Mouse (Mus musculus) brain, adult 10 weeks (tissue): ENCODE measurements around the gene Donson. TPM values are rescaled to one million over a fixed set of nuclear protein-coding genes. Genes with fewer than 3 reads are reported as not detected.

Source experiments
- polyA plus RNA-seq: library from polyadenylated mRNA; stranded (reverse); fragments of 350-450 nt; fragmentation: Illumina TruSeq; extraction: RNeasy Lipid Tissue Mini Kit (QIAGEN cat#74804); gene quantifications from one replicate; pipeline ENCODE4 v1.2.3, GENCODE M21; 2015; ENCODE audit warnings: low read depth, low replicate concordance

The Donson gene
- polyA plus RNA-seq, result 19.8 TPM

GRCm38 (mm10) chr16:91688619-91689334 lies at the start of gene Donson:
Gene Donson (minus strand): TSS chr16:91688770.

GRCm38 (mm10) chr16:91729066-91729482 lies 40.5 kb upstream of the Donson start, which contains the start of gene Itsn1:
Gene Itsn1 (plus strand): TSS chr16:91729281.

DNA sequence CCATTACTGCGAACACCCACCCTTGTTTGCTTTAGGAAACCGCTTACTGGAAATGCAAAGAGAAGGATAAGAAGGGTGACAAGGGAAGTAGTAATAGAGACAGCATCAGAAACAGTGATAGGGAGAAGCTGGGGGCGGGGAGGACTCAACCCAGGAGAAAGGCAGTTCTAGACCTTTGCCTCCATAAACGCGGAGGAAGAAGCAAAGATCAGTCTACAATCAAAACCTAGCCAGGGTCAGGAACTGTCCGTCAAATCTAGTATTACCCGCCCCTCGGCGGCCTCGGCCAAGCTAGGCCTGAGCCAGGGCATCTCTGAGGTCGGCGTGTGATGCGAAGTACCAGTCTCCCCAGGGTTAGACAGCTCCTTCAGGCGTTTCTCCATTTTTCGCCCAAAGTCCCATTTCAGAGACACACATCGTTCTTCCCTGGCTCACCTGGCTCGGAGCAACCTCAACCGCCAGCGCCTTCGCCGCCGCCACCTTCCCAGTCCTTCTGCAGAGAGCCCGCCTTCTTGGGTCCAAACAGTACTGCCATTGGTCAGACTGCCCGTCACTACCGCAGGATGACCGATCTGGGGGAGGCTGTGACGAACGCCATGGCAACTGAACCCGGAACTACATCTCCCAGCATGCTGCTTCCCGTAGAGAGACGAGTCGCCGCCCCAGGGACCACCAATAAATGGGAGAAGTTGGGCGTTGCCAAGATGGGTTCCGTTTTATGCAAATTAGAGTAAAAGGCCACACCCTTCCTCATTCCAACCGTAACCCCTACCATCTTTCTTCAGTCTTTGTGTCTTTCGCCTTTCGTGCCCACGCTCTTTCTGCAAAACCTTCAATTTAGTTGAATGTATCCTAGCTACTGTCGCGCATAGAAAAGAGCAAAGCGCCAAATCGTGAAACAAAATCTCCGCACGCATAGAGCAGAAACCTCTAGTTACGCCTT lies 39.8 kb upstream of the Donson start, which contains the start of gene Cryzl1:
Cryzl1 (minus strand) TSS at position 853 of the 943 bp plus-strand sequence.

DNA sequence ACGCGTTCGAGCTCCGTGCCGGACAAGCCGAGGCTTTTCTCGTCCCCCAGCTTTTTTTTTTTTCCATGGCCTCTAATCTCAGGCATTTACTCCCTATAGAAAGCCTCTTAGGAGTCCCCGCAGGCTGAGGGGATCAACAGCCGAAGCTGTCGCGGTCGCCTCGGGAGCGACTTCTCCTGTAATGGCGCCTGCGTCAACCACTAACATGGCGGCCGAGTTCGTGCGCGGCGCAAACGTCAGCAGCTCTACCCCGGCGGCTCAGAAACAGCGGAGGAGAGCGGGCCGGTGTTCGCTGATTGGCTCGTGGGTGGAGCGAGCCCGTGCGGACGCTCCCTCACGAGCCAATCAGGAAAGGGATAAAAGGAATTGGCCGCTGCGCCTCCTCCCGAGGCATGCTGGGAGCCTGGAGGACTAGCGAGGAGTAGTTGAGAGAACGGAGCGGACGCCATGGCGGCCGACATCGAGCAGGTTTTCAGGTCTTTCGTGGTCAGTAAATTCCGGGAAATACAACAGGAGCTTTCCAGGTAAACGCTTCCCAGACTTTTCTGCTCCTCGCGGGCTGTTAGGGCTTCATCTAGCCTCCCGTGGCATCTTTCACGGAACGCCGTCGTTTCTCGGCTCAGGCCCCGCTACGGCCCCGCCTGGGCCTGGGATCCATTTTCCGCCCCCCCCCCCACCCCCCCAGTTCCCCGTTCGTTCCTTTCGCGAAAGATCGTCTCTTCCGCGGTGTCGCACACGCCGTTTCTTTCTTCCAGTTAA lies 40.9 kb downstream of the Donson start, which contains the start of gene Son:
Son (plus strand) TSS at position 46 of the 759 bp plus-strand sequence.

GRCm38 (mm10) chr16:91646681-91647419 lies 41.7 kb downstream of the Donson start, which contains the start of gene Gart:
Gene Gart (minus strand): TSS chr16:91646952.

Other genes starting within 250 kb of the Donson start
- 29.7 TPM for gene Ifnar1, start 203.5 kb downstream of the Donson start, polyA plus RNA-seq
- gene Ifngr2, start 141.7 kb downstream of the Donson start, polyA plus RNA-seq, result 42.7 TPM
- 95.7 TPM for gene Tmem50b, start 91.0 kb downstream of the Donson start, polyA plus RNA-seq
- gene Dnajc28, start 69.7 kb downstream of the Donson start, polyA plus RNA-seq, result 10.5 TPM
- 32.0 TPM for gene Gart, start 41.8 kb downstream of the Donson start, polyA plus RNA-seq
- gene Son, start 41.3 kb downstream of the Donson start, polyA plus RNA-seq, result 204 TPM
- 149 TPM for gene Cryzl1, start 40.2 kb upstream of the Donson start, polyA plus RNA-seq
- 49.4 TPM for gene Itsn1, start 40.5 kb upstream of the Donson start, polyA plus RNA-seq